Mouse (Mus musculus): ENCODE results near the gene Tmcc1.

DNA sequence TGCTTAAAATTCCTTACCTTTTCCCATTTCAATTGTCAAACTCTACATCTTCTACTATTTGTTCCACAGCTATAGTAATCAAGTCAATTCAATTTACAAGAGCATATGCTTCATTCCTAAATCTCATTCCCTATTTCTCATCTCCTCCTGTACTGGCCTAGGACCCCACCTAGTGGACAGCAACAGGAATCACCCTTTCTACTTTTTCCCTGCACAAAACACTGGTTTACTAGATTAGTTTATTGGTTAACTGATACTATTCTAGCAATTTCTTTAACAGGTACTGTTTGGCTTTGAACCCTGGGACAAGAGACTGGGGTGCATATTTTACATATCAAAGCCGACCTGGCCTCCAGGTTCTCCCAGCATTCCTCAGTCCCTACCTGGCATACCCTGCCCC, 64.6 kb downstream of the Tmcc1 start:
- TF ChIP-seq FLI1 (IDR thresholded peaks at IDR 0.05; ENCODE audit: low read length) (no peak), GATA1 (IDR thresholded peaks at IDR 0.05; ENCODE audit: borderline replicate concordance, low read length) (no peak)
